In genomic region chr12:91663260-91663659, GRCm38 (mm10) we compare ENCODE assay signal across 12 mouse cellular contexts.
"Had no signal": no experiment of that assay in that cellular context is flagged by ENCODE, and none has a peak within 500 bp of the region (broad histone marks: within the 10 kb centered on the region; RNA-seq: fewer than 3 reads in every experiment).

No protein-coding gene starts in this region.

- H3K36me3 ChIP-seq: limb, embryonic 13.5 days; liver, embryonic 15.5 days had no signal

- H3K27me3 ChIP-seq: limb, embryonic 13.5 days; liver, embryonic 15.5 days had no signal

- ATAC-seq: lung, postnatal 0 days had no signal

- DNase-seq: kidney, adult 18-20 months; kidney, postnatal 25 days; lung, adult 2 months; lung, postnatal 36 days; midbrain, embryonic 14.5 days; right cerebral cortex, postnatal 14 days; thymus, adult 18-20 months; thymus, postnatal 14 days had no signal

- H3K27ac ChIP-seq: limb, embryonic 13.5 days; liver, embryonic 15.5 days had no signal

- H3K9me3 ChIP-seq: limb, embryonic 13.5 days; liver, embryonic 15.5 days had no signal

- H3K4me2 ChIP-seq: limb, embryonic 13.5 days; liver, embryonic 11.5 days; liver, embryonic 15.5 days had no signal

- H3K4me1 ChIP-seq: limb, embryonic 13.5 days had no signal

- H3K4me3 ChIP-seq: limb, embryonic 13.5 days; liver, embryonic 15.5 days had no signal

- H3K9ac ChIP-seq: limb, embryonic 13.5 days; liver, embryonic 15.5 days had no signal
